Mouse (Mus musculus): ENCODE data around the gene Klhl41. TPM values are rescaled to one million over a fixed set of nuclear protein-coding genes. Genes with fewer than 3 reads are reported as not detected.
A peak's percentile ranks its signal among the peaks of the same experiment; 100 is the strongest.
"Not testable (repeated sequence)": the region's sequence is repeated elsewhere in the genome, so short reads cannot be mapped to it uniquely, and the experiment has no call there.

The Klhl41 gene
- polyA plus RNA-seq, 1 experiment from 2014 or later, result 0.31 TPM

DNA sequence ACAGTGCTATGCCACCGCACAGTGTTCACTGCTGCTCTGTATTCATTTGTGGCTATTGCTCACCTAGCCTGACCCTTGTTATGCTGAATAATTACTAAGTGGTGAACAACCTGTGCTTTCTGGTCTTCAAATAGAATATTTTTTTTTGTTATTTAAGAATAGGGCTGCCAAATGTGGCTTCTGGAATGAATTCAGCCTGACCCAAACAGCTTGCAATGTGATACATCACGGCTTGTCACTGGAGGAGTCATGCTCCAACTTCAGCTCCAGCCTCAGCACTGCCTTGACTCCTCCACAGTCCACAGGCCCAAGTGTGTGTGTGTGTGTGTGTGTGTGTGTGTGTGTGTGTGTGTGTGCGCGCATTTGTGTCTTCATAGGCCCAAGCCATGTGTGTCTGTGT, 10.6 kb upstream of the Klhl41 start:
- no peaks in the 10 kb centered on the region for H3K9me3 ChIP-seq
- no peak overlapping the region for H3K4me3 ChIP-seq
- no peaks in the 10 kb centered on the region for H3K27me3 ChIP-seq
- no peak for ATAC-seq (ENCODE audit: low FRiP score, low read depth)
- H3K36me3 ChIP-seq, result peaks cover 48% of the 10 kb centered on the region
- H3K4me2 ChIP-seq, result no peak overlapping the region
- H3K9ac ChIP-seq, result no peak overlapping the region
- no peak overlapping the region for H3K27ac ChIP-seq (replicated peaks)
- H3K4me1 ChIP-seq (replicated peaks), result no peaks in the 10 kb centered on the region
- WGBS, result 99% methylated on average over 4 of the region's 4 CpGs

DNA sequence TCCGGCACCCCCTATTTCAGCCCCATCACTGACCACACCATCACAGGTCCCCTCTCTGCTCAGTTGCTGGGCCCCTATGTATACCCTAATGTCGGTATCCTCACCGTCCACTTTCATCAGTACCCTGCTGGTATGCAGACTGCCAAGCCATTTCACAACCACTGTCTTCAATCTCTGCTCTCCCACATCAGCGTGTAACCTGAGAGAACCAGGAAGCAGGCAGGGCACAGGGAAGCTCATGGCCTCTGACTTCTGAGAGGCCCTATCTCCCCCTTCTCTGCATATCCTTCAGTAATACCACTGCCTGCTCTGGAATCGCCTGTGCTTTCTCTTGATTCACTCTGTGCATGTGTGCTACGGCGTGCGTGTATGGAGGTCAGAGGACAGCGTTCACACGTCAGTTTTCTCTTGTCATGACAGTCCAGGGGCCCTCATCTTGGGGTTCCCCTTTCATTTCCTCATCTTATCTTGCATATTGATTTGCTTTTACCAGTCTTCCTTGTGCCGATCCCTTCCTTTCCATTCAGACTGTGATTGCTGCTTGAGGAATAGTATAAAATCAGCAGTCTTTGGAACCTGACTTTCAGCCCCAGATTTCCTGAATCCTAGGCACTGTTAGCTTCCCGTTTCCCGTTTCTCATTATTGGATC, 6.0 kb upstream of the Klhl41 start:
- H3K9ac ChIP-seq, result no peak overlapping the region
- no peaks in the 10 kb centered on the region for H3K4me1 ChIP-seq (replicated peaks)
- no peak for ATAC-seq (ENCODE audit: low FRiP score, low read depth)
- H3K4me2 ChIP-seq, result no peak overlapping the region
- 92% methylated on average over 13 of the region's 13 CpGs for WGBS
- no peak overlapping the region for H3K4me3 ChIP-seq
- H3K9me3 ChIP-seq, result no peaks in the 10 kb centered on the region
- no peaks in the 10 kb centered on the region for H3K27me3 ChIP-seq
- H3K27ac ChIP-seq (replicated peaks), result no peak overlapping the region
- H3K36me3 ChIP-seq, result peaks cover 53% of the 10 kb centered on the region

DNA sequence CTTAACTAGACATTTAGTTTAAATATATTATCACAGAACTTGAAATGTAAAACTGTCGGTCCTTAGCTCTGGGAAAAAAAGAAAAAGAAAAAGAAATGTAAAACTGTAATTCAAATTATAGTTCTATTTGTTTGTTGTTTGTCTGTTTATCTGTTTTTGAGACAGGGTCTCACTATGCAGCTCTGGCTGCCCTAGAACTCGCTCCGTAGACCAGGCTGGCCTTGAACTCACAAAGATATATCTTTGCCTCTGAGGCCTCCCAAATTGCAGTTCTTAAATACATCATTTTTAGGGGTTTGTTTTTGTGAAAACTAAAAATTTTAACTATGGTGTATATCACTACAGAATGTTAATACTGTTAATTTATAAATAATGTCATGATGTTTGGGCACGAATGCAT, 2.3 kb upstream of the Klhl41 start:
- Histone ChIP-seq H3K36me3 (peaks cover 46% of the 10 kb centered on the region), H3K4me1 (replicated peaks) (no peaks in the 10 kb centered on the region), H3K9me3 (no peaks in the 10 kb centered on the region), H3K27me3 (no peaks in the 10 kb centered on the region), H3K27ac (replicated peaks) (no peak overlapping the region), H3K9ac (no peak overlapping the region), H3K4me2 (no peak overlapping the region), H3K4me3 (no peak overlapping the region)
- no peak for ATAC-seq (ENCODE audit: low FRiP score, low read depth)
- 97% methylated on average over 4 of the region's 4 CpGs for WGBS

DNA sequence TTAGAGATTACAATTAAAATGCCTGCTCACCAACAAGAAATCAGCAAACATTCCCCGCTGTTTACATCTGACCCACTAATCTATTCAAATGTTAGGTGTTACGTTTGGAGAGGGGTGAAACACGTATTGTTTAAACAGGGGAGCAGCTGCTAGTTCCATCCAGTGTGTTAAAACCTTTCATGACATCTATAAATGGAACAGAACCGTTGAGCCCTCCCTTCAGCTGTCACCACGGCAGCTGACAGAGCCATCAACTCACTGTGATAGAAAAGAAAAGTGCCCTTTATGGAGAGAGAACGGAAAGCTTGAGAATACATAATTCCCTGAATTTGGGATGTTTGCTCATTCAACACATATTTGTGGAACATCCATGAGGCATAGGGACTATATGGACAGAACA, 1.5 kb upstream of the Klhl41 start:
- Histone ChIP-seq H3K4me1 (replicated peaks) (no peaks in the 10 kb centered on the region), H3K4me3 (no peak overlapping the region), H3K9ac (no peak overlapping the region), H3K9me3 (no peaks in the 10 kb centered on the region), H3K27ac (replicated peaks) (no peak overlapping the region), H3K36me3 (peaks cover 39% of the 10 kb centered on the region), H3K27me3 (no peaks in the 10 kb centered on the region), H3K4me2 (no peak overlapping the region)
- 66% methylated on average over 6 of the region's 6 CpGs for whole genome bisulfite sequencing
- no peak for ATAC-seq (ENCODE audit: low FRiP score, low read depth)

DNA sequence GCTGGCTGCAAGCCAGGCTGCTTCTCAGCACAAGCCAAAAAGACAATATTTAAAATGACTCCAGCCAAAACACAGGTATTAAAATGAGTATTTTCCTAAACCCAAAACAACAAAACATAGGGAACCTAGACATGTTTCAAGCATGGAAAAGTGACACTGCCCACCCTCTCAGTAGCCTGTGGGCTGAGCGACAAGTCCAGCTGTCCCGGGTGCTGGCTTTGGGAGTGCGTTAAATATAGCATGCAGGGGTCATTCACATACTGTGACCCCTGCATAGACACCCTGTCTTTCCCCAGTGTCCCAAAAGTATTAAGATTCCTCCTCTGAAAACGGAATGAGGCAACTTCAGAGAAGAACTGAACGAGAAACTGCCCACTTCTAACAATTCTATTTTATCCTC, 3.8 kb downstream of the Klhl41 start:
- no peak overlapping the region for H3K27ac ChIP-seq (replicated peaks)
- H3K4me3 ChIP-seq, result no peak overlapping the region
- WGBS, result 78% methylated on average over 5 of the region's 5 CpGs
- H3K9me3 ChIP-seq, result no peaks in the 10 kb centered on the region
- no peak for ATAC-seq (ENCODE audit: low FRiP score, low read depth)
- H3K9ac ChIP-seq, result no peak overlapping the region
- H3K36me3 ChIP-seq, result peaks cover 4% of the 10 kb centered on the region; the same call in 1 of the 2 replicates
- H3K4me2 ChIP-seq, result no peak overlapping the region
- H3K27me3 ChIP-seq, result no peaks in the 10 kb centered on the region
- no peaks in the 10 kb centered on the region for H3K4me1 ChIP-seq (replicated peaks)

DNA sequence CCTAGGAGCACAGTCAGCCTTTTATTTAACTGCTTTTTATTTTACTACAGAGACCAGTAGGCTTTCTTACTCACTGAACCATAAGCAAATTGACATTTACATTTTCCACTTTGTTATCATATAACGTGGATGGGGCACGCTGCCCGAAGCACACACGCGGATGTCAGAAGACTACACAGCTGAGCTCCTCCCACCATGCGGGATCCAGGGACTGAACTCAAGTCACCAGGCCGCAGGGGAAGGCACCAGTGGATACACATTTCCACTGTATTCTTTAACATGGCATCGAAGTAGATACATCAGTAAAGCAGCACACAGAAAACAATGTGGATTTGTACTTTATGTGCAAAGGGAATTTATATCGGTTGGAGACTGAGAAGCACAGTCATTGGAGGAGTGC, 5.3 kb downstream of the Klhl41 start:
- no peaks in the 10 kb centered on the region for H3K9me3 ChIP-seq
- no peak for ATAC-seq (ENCODE audit: low FRiP score, low read depth)
- no peak overlapping the region for H3K27ac ChIP-seq (replicated peaks)
- no peak overlapping the region for H3K9ac ChIP-seq
- no peaks in the 10 kb centered on the region for H3K27me3 ChIP-seq
- no peaks in the 10 kb centered on the region for H3K4me1 ChIP-seq (replicated peaks)
- H3K36me3 ChIP-seq, result 0 out of 2 replicates have a peak, but pooled peaks cover 4% of the 10 kb centered on the region
- no peak overlapping the region for H3K4me3 ChIP-seq
- H3K4me2 ChIP-seq, result no peak overlapping the region
- 73% methylated on average over 9 of the region's 9 CpGs for WGBS

DNA sequence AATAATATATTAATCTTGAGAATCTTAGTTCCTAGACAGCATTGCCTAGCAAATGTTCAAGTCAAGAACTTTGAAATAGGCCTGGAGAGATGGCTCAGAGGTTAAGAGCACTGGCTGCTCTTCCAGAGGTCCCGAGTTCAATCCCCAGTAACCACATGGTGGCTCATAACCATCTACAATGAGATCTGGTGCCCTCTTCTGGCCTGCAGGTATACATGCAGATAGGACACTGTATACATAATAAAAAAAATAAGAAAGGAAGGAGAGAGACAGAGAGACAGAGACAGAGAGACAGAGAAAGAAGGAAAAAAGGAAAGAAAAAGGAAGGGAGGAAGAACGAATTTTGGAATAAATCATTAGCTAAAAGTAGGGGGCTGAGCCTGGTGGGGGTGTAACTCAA, 6.8 kb downstream of the Klhl41 start:
- no peaks in the 10 kb centered on the region for H3K4me1 ChIP-seq (replicated peaks)
- H3K9ac ChIP-seq, result no peak overlapping the region
- WGBS, result 69% methylated on average over 2 of the region's 2 CpGs
- no peak overlapping the region for H3K4me2 ChIP-seq
- no peaks in the 10 kb centered on the region for H3K9me3 ChIP-seq
- H3K27me3 ChIP-seq, result no peaks in the 10 kb centered on the region
- no peaks in the 10 kb centered on the region for H3K36me3 ChIP-seq
- no peak overlapping the region for H3K4me3 ChIP-seq
- no peak overlapping the region for H3K27ac ChIP-seq (replicated peaks)
- ATAC-seq (ENCODE audit: low FRiP score, low read depth), result no peak

DNA sequence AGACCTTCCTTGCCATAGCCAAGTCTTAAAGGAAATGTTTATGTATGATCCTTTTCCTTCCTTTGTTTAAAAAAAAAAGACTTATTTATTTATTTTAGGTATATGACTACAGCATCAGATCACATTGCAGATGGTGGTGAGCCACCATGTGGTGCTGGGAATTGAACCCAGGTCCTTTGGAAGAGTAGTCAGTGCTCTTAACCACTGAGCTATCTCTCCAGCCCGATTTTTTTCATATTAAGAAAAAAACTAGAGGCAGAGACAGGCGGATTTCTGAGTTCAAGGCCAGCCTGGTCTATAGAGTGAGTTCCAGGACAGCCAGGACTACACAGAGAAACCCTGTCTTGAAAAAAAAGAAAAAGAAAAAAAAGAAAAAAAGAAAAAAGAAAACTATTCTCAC, 7.3 kb downstream of the Klhl41 start:
- H3K4me2 ChIP-seq; H3K9me3 ChIP-seq; H3K4me1 ChIP-seq (replicated peaks); H3K9ac ChIP-seq; H3K4me3 ChIP-seq; H3K27ac ChIP-seq (replicated peaks); ATAC-seq (ENCODE audit: low FRiP score, low read depth); H3K36me3 ChIP-seq; H3K27me3 ChIP-seq: not testable (repeated sequence)
- WGBS, result 93% methylated on average over 2 of the region's 2 CpGs

DNA sequence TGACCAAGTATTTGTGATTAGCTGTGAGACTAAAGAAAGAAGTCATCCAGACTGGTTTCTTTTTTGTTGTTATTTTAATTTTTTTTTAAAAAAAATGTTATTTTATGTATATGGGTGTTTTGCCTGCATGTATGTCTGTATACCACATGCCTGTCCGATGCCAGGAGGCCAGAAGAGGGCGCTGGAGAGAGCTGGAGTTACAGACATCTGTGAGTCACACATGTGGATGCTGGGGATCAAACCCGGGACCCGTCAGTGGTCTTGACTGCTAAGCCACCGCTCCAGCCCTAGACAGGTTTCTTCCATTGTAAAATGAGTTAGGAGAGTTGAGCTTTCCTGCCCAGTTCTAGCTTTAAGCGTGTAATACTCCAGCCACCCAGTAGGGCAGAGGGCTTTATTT, 10.1 kb downstream of the Klhl41 start:
- 61% methylated on average over 6 of the region's 6 CpGs for WGBS
- no peaks in the 10 kb centered on the region for H3K36me3 ChIP-seq
- H3K4me3 ChIP-seq, result no peak overlapping the region
- H3K27me3 ChIP-seq, result no peaks in the 10 kb centered on the region
- no peaks in the 10 kb centered on the region for H3K9me3 ChIP-seq
- no peak overlapping the region for H3K4me2 ChIP-seq
- no peak overlapping the region for H3K9ac ChIP-seq
- H3K4me1 ChIP-seq (replicated peaks), result peaks cover 2% of the 10 kb centered on the region; the same call in 1 of the 2 replicates
- H3K27ac ChIP-seq (replicated peaks), result no peak overlapping the region
- no peak for ATAC-seq (ENCODE audit: low FRiP score, low read depth)

DNA sequence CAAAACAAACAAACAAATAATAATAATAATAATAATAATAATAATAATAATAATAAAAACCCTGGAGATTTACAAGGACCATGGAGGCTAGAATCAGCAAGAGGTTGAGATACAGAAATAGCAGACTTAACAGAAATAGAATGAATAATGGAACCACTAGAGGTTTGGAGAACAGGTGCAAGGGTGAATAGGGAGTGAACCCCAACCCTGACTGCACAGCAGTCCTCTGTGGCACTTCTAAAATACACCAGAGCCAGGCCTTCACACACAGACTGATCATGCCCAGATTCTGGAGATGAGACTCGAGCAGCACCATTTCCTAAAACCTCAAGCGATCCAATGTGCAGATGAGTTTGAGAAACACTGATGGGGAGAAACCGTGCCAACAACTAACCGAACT, 12.0 kb downstream of the Klhl41 start:
- 85% methylated on average over 4 of the region's 4 CpGs for WGBS
- no peak overlapping the region for H3K4me3 ChIP-seq
- no peak overlapping the region for H3K27ac ChIP-seq (replicated peaks)
- no peak for ATAC-seq (ENCODE audit: low FRiP score, low read depth)
- no peak overlapping the region for H3K4me2 ChIP-seq
- peaks cover 3% of the 10 kb centered on the region; the same call in 1 of the 2 replicates for H3K36me3 ChIP-seq
- peaks cover 2% of the 10 kb centered on the region; the same call in 1 of the 2 replicates for H3K4me1 ChIP-seq (replicated peaks)
- H3K27me3 ChIP-seq, result no peaks in the 10 kb centered on the region
- H3K9me3 ChIP-seq, result no peaks in the 10 kb centered on the region
- no peak overlapping the region for H3K9ac ChIP-seq

DNA sequence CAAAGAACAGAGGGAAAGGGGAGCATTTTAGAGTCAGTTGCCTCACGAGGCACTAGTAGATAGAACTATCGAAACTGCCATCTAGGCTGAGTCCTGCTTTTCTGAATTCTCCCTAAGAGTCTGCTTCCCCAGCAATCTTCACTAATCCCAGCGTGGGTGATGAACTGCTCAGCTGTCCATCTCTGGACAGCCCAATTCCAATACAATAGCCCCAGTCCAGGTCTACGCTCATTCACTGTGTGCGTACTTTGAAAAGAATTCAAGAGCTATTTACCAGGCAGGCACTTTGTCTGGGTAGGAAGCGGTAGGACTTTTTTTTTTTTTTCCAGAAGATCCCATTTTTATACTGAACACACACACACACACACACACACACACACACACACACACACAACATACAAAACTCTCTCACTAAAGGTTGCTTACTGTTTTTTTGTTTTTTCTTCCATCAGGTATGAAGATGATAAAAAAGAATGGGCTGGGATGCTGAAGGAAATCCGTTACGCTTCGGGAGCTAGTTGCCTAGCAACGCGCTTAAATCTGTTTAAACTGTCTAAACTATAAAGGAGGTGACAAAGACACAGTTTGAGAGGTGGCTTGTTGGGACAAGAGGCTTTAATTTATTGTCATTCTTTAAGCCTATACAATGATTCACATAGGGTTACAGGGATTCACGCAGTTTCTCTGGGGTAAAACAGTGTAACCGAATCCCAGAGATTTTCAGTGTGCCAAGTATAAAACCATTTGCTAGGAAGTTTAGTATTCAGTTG, 13.3 kb downstream of the Klhl41 start:
- peaks cover 9% of the 10 kb centered on the region; the same call in 1 of the 2 replicates for H3K36me3 ChIP-seq
- WGBS, result 22% methylated on average over 13 of the region's 13 CpGs
- H3K4me1 ChIP-seq (replicated peaks), result peaks cover 2% of the 10 kb centered on the region; the same call in 1 of the 2 replicates
- no peak overlapping the region for H3K9ac ChIP-seq
- peak overlapping the region; percentile 32 for H3K4me2 ChIP-seq
- H3K27ac ChIP-seq (replicated peaks), result no peak overlapping the region
- no peak for ATAC-seq (ENCODE audit: low FRiP score, low read depth)
- no peak overlapping the region for H3K4me3 ChIP-seq
- no peaks in the 10 kb centered on the region for H3K9me3 ChIP-seq
- H3K27me3 ChIP-seq, result no peaks in the 10 kb centered on the region

DNA sequence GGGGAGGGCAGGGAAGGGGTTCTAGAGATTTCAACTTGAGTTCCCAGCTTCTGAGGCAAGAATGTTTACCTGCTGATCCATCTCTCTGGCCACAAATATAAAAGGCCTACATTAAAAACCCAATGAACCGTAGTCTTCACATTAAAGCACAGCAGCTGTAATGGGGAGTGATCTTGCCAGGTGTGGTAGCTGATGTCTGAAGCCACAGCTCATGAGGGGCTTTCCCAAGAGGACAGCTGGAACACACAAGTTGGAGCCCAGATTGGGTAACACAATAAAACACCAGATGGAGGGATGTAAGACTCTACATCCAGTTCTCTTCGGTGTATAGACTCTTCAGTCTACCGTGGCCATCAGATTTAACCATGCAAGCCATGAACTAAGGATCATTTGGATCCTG, 14.6 kb downstream of the Klhl41 start:
- WGBS, result 93% methylated on average over 3 of the region's 3 CpGs
- Histone ChIP-seq H3K9me3 (no peaks in the 10 kb centered on the region), H3K4me1 (replicated peaks) (peaks cover 2% of the 10 kb centered on the region; the same call in 1 of the 2 replicates), H3K27ac (replicated peaks) (no peak overlapping the region), H3K4me3 (no peak overlapping the region), H3K4me2 (no peak overlapping the region), H3K27me3 (no peaks in the 10 kb centered on the region), H3K9ac (no peak overlapping the region), H3K36me3 (peaks cover 19% of the 10 kb centered on the region)
- no peak for ATAC-seq (ENCODE audit: low FRiP score, low read depth)
